Mouse (Mus musculus) natural killer cell, adult 2 months (primary cell): Measurements from ENCODE around the gene A930002H24Rik.
"Not testable (repeated sequence)": the region's sequence is repeated elsewhere in the genome, so short reads cannot be mapped to it uniquely, and the experiment has no call there.

ENCODE experiments used
- DNase-seq, 2 experiments: peaks; one replicate each; pipeline ENCODE4 v3.0.0; 2022; ENCODE audit warnings: low spot score in 2 of 2

The A930002H24Rik gene

DNA sequence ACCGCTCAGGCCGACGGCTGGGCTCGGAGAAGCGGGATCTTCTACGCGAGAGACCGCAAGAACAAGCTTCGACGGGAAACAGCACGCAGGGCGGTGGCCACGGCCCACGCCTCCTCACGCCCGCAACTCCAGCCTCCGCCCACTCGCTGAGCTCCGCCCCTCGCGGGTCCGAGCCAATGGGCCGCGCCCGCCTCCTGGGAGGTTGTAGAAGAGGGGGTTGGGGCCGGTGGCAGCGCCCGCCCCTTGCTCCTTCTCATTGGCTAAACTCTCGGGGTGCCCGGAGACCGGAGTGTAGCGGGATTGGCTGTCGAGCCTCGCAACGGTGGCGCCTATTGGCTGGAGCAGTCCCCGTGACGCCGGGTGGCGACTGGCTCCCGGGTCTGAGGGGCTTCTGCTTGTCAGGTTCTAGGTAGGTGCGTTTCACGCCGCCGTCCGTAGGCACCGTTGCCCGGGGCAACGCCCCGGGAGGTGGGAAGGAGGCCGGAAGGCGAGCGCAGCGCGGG, at the start of gene A930002H24Rik:
Gene A930002H24Rik, minus strand, starts transcription at position 145 of the 503 bp plus-strand sequence.
- peak; percentile 91 to 92 for DNase-seq

DNA sequence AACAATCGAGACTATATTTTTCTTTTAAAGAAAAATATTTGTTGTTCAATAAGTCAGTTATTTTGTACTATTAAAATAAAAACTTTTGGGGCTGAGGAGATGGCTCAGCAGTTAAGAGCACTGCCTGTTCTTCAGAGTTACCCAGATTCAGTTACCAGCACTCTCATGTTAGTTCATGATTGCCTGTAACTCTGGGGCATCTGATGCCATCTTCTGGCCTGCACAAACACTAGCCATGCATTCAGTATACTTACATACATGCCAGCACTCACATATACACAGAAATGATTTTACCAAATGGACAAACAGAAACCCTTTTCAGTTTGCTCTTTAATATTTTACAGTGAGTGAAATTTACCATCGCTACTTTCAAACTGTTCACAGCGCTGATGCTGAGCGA, 45.7 kb upstream of the A930002H24Rik start:
- no peak for DNase-seq

DNA sequence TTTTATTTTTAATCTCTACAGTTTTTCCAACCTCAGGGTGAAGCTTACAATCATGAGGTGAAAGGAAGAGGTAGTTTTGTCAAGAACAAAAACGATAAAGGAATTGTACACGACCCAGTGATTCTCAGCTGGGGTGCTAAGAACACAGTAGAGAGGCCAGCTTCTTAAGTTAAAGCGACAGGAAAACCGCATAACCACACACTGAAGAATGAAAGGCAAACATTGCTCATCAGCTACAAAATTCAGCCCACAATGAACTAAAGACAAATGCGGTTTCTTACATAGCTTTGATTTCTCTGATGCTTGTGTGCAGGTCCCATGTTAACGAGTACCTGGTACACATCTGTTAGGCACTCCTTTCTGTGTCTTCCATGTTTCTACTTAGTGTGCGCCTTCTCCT, 33.5 kb upstream of the A930002H24Rik start:
- DNase-seq = peak in 1 of 2 experiments; percentile 5

DNA sequence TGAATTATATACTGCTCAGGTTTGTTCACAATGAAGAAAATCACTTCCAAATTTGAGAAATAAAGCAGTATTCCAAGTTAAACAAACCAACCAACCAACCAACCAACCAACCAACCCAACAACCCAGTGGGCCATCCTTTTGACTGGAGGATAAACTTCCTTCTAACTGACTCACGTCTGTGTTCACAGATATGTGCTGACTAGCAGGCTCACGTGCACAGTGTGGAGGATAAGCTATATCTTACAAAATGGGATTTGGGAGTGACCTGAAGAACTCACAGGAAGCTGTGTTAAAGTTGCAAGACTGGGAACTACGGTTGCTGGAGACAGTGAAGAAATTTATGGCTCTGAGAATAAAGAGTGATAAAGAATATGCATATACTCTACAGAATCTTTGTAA, 32.2 kb upstream of the A930002H24Rik start:
- no peak for DNase-seq

DNA sequence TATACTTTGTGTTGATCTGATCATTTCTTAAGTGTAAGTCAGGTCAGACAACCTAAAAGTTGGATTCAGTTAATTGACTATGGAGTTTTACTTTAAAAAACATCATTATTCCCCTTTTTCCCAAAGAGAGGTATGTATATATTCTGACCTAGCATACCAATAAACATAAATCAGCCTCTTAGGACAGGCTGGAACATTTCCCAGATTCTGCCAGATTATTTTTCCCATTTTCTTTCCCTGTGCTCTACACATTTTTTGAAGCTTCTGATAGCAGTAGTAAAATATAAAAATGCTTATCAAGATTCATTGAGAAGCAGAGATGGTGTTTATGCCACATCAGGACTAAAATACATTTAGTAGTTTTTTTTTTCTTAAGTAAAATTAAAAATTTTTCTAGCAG, 27.0 kb upstream of the A930002H24Rik start:
- no peak for DNase-seq

DNA sequence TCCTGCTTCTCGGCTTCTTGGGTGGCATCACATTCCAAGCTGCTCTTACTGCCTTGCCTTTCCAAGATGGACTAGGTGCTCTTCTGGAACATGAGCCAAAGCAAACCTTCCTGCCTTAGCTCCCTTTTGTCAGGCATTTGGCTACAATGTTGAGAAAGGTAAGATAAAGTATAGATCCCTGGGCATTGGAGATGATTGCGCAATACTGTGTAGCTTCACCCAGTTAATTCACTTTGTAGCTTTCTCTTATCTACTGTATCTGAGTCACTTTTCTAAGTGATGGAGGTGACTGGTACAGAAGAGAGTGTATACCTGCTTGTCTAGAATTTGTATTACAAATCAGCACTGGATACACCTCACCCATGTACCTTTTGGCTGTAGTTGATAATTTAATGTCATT, 23.4 kb upstream of the A930002H24Rik start:
- no peak for DNase-seq

DNA sequence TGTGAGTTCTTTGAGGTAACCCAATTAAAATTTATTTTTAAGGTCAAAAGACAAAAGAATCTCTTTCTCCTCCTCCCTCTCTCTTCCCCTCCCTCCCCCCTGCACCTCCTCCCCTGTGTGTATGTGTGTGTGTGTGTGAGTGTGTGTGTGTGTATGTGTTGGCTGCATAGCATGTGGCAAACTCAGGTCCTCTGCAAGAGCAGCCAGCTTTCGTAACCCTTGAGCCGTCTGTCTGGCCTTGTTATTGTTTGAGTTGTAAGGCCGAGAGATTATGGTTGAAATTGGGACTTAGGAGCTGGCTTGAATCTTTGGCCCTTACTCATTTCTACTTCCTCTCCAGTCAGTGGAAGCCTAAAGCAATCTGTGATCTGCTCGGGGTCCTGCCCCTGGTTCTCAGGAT, 16.4 kb upstream of the A930002H24Rik start:
- no peak for DNase-seq

DNA sequence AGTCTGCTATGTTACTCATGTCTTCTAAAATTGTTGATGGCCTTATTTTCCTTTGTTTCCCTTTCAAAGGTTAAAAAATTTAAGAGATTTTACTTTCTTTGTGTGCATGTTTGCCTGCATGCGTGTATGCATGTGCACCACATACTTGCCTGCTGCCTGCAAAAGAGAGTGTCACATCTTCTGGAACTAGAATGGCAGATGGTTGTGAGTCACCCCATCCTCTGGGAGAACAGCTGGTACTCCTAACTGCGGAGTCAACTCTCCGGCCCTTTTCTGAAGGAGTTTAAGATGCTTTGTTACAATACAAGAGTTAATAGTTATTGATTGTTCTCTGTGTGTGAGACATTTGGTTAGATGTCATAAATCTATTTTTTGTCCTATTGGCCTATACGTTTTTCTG, 15.3 kb upstream of the A930002H24Rik start:
- DNase-seq = no peak

DNA sequence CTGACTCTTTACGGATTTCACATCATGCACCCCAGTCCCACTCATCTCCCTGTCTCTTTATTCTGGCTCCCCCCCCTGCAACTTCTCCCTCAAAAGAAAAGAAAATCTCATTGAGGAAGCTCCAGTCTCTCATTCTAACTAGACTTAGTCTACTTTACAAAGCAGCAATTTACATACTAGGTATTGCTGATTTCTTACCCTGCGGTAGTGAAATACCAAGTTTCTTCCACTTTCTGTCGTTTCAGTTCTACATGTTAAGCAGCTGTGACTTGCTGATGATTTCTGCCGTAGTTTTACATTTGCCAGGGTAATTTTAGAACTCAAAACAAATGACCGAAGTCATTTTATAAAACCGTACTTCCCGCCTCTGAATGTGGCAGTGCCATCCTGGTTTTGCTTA, 8.2 kb upstream of the A930002H24Rik start:
- DNase-seq = no peak

DNA sequence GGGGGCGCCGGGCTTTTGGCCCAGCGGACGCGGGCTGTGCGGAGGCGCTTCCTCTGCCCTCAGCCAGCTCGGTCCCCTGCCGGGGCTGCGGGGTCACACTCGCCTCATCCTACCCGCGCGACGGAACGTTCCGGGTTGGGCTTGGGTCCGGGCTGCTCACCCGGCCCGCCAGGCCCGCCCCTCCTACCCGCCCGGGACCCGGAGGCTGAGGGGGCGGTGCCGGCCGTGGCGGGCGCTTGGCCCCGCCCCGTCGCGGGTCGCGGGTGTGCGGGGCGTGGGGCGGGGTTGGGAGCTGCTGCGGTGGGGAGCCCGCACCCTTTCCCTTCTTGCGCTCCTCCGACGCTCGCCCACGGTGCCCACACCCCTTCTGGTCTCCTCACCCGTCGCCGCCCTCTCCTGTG, 580 bp upstream of the A930002H24Rik start:
- DNase-seq = peak in 1 of 2 experiments; percentile 1

DNA sequence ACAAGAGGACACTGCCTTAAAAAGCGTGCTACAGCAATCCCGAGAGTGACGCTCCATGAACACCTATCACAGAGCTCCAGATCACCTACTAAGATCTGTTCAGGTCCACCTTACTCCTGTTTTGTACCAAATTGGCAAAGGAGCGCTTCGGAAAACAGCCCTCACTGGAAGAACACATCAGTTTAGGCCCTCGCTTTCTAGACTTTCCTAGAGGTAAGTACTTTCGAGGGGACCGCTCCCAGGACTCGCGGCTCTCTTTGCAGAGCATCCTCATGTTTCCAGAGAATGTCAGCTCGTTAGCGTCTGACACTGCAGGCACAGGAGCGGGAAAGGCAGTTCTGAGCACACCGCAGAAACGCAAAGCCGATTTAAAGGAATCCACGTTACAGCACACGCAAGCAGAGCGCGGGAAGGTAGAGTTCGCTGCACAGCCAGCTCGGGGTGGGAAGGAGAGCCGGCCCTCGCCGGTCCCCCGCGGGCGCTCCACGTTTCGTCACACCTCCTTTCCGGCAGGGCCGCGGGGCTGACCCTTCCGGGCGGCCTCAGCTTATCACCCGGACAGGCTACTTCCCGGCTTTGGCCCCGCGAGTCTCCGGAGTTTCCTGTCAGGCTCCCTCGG, 470 bp downstream of the A930002H24Rik start, which contains the start of gene Fer:
Gene Fer, plus strand, starts transcription at position 51 of the 619 bp plus-strand sequence.
- DNase-seq = peak in 1 of 2 experiments; percentile 4

DNA sequence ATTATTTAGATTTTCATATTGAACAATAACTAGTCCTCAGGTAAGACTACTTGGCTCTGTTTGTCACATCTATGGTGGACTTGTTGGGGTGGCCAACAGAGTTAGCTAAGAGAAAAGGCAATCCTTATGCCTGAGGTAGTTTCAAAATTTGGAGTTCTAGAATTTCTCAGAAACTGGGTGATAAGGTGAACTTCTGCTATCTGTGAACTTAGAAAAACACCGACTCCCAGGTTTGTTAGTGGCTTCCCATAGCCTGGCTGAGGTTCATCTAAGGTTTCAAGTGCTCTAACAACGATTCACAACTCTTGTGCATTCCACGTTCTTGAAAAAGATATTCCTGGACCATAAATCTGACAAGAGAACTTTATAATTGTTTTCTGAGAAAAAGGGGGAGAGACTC, 1.2 kb downstream of the A930002H24Rik start:
- no peak for DNase-seq

DNA sequence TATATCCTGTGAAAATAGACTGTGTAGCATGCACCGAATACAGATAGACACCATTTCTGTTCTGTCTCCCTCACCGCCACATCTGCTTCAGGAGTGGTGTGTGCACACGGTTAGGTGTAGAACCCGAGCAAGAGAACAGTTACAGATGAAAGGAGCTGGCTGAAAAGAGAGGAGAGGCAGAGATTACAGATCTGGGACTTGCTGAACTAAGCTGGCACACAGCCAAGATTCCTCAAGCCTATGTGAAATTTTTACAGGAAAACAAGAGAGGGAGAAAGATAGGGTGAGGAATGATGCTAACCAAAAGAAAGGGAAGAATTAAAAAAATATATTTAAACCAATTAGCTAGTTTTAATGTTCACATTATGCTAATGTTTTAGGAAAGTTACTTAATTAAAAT, 2.6 kb downstream of the A930002H24Rik start:
- DNase-seq = no peak

DNA sequence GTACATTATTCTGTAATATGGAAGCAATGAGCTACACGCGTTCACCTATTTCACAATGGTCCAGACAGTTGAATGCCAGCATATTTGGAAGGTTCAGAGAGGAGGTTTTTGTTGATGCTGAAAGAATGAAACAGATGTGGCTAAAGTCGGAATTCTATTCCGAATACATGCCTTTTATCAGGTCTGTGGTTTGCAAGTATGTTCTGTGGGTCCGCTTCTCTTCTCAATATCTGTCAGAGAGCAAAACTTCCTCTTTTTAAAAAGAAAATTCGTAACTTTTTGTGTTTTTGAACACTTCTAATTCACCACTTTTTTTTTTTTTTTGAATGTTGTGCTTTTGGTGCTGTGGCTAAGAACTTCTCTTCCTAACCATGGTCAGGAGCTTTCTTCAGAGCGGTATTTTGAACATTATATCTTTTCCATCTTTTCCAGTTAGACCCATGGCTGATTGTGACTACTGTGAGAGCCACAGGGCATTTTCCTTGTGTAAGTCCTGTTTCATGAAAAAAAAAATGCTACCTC, 6.5 kb downstream of the A930002H24Rik start:
- no peak for DNase-seq

DNA sequence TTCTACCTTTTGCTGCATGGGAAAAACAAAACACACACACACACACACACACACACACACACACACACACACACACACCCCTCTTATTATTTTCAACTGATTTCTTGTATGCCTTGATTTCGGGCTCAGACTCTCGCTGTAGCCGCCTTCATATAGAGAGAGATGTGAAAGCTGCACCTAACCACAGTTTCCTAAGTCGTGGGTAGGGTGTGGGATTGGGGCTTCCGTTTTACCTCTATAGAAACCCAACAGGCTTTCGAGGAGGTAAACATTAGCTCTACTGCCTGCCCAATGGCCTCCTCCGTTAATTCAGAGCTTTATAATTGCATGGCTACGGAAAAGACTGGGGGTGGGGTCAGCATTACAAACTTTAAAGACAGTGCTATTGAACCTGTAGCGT, 13.6 kb downstream of the A930002H24Rik start:
- DNase-seq = peak; percentile 53 to 70

DNA sequence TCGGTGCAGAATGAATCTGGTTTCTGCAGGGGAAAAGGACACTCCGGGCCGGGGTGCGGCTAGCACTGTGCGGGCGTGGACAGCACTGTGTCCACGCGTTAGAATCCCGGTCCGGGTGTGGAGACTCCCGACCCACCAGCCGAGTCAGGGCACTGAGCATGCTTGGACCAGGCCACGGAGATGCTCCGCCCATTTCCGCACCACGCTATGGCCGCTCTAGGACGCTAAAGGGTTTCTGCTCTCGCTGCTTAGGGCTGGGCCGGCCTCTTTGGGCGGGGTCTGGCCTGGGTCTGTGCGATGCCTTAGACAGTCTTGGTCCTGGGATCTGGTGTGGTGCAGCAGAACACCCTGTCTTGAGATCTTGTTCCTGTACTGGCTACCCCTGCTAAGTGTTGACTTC, 14.0 kb downstream of the A930002H24Rik start:
- DNase-seq = peak; percentile 57 to 69

DNA sequence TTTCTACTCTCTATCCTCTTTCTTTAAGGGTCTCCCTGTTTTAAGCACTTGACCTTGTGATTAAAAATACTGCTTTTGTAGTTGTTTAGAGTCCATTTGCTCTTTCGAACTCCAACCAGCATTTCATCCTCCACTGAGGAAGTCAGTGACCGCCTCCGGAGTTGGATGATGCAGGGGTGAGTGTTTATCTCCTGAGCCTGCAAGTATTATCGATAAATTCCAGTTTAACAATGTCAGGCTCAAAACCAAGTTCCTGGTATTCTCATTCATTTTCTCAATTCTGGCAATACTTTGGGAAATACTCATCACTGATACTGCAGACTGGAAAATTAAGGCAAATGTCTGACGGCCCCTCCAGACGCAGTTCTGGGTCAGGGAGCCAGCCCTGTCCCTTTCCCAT, 14.4 kb downstream of the A930002H24Rik start:
- no peak for DNase-seq

DNA sequence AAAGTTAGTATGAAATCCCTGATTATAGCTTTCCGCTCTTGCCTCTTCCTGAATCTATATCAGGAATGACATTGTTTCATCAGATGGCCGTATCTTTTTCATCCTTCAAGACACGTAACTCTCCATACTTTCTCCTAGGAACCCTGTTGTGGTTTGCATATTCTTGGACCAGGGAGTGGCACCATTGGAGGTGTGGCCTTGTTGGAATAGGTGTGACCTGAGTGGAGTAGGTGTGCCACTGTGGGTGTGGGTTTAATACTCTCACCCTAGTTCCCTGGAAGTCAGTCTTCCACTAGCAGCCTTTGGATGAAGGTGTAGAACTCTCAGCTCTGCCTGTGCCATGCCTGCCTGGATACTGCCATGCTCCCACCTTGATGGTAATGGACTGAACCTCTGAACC, 17.8 kb downstream of the A930002H24Rik start:
- not testable (repeated sequence) for DNase-seq

DNA sequence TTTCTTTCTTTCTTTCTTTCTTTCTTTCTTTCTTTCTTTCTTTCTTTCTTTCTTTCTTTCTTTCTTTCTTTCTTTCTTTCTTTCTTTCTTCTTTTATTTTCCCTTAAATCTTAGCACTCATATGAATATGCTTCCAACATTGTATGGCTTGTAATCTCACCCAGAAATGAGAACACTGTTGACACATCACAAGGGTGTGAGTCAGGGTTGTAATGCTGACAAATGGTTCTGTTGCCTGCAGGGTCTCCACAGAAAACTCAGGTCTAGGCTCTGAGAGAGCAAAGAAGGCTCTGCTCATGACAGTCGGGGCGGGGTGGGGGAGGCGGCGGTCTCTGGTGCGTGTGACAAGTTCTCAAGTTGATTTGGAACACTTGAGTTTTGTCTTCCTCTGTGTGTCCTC, 18.7 kb downstream of the A930002H24Rik start:
- DNase-seq = no peak

DNA sequence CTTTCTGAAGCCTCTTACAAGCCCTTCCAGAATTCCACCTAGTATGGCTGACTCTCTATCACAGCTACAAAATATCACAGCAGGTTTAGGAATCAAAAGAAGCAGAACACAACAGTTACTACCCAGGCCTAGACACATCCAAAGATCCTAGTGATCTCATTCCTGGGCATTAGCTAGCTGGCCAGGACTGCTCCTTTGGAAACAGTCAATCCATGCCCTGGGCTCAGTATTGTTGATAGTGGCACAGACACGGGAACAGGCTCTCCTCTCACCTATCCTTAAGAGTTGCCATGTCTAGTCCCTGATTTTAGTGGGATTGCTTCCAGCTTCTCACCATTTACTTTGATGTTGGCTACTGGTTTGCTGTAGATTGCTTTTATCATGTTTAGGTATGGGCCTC, 21.4 kb downstream of the A930002H24Rik start:
- DNase-seq = no peak

DNA sequence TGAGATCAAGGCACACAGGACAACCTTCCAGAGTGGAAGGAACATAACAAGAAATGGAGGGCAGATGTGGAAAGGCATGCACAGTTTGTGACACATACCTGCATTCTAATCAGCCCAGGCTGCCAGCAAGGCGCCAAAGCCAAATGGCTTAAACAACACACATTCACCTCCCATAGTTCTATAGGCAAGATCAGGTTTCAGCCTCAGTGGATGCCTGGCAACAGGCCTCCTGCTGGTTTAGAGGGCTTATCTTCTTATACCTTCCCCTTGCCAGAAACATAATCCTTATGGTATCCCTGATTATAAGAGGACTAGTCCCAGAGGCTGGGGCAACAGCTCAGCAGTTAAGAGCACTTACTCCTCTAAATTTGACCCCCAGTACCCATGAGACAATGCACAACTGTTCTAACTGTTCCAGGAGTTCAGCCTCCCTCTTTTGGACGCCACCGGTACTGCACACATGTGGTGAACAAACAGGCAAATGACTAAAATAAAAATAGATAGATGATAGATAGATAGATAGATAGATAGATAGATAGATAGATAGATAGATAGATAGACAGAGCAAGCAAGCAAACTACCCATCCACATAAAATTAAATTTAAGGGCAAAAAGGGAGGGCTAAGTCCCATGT, 23.8 kb downstream of the A930002H24Rik start:
- no peak for DNase-seq

DNA sequence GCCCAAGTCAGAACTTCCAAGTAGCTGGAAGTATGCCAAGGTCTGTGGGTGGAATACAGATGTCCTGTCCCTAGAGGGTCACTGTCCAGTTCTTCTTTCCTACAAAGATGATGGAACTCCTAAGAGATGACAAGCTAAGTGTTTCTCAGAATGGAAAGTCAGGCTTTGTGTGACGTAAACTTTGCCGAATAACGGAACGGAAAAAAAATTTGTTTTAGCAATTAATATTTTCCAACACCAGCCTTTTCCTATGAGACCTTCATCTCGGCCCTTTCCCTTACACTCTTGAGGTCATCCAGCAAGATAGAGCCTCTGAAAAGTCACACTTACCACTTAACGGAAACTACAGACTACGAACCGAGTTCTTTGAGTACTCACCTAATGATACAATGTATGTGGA, 25.4 kb downstream of the A930002H24Rik start:
- DNase-seq = no peak

DNA sequence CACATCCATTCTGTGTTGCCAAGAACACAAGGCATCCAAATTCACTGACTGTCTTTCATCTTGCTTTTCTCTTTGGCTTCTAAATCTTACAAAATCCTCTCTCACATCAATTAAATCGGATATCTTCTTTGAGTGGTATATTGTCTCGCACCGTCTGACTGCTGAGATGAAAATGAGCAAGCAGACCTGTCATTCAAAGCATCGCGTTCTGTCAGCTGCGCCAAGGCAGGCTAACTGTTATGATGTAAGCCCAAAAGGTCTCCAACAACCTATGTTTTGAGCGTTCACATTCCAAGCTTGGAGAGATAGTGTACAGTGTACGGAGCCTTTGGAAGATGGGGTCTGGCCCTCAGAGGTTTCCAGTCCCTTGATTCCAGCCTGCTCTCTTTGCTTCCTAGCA, 26.9 kb downstream of the A930002H24Rik start:
- DNase-seq = no peak
